Mouse (Mus musculus) ES-Bruce4 (cell line): ENCODE measurements around the gene Cux2.

Experiments used
- CTCF ChIP-seq: IDR thresholded peaks from one replicate; pipeline ENCODE4 v1.8.1; 2011; ENCODE audit warnings: low read depth, low read length
- POLR2A ChIP-seq: IDR thresholded peaks from one replicate; pipeline ENCODE4 v1.8.1; 2011; ENCODE audit warnings: low read length; ENCODE audit not compliant: insufficient read depth

DNA sequence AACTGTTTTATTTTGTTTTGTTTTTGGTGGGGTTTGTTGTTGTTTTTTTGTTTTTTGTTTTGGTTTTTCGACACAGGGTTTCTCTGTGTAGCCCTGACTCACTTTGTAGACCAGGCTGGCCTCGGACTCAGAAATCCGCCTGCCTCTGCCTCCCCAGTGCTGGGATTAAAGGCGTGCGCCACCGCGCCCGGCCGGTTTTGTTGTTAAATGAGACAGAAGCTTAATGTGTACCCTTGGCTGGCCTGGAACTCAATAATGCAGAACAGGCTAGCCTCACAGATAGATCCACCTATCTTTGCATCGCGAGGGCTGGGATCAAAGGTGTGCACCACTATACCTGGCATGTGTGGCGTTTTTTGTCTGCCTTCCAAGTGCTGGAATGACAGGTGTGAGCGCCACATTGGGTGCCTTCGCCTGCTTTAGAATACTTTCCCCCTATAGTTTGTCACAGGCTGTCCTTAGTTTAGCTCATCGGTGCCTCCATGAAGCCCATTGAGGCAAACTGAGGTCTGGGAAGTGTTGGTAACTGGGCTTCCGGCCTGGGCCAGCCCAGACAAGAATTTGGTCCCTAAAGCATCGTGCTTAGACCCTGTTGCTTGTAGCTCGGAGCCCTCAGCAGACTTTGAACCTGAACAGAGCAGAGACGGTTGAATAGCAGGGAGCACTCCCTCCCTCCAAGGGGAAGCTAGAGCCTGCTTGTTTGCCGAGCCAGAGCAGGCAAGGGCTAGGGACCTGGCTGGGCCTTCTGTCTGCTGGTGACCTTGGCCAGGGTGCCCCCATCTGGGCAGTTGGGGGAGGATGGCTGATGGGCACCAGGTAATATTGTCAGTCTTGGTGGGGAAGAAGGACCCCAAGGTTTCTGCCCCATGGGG lies 200.2 kb downstream of the Cux2 start:
- no peak for TF ChIP-seq POLR2A
- TF ChIP-seq CTCF: peak; percentile 0
